Mouse (Mus musculus): ENCODE data around the gene Alkbh3. TPM values are rescaled to one million over a fixed set of nuclear protein-coding genes. Genes with fewer than 3 reads are reported as not detected.
A peak's percentile ranks its signal among the peaks of the same experiment; 100 is the strongest.

Gene Alkbh3
- 24.8 and 28.9 TPM in 2 replicates for polyA plus RNA-seq (2015; fragmentation: Nextera tagmentation; extraction: Ambion mirVana)

DNA sequence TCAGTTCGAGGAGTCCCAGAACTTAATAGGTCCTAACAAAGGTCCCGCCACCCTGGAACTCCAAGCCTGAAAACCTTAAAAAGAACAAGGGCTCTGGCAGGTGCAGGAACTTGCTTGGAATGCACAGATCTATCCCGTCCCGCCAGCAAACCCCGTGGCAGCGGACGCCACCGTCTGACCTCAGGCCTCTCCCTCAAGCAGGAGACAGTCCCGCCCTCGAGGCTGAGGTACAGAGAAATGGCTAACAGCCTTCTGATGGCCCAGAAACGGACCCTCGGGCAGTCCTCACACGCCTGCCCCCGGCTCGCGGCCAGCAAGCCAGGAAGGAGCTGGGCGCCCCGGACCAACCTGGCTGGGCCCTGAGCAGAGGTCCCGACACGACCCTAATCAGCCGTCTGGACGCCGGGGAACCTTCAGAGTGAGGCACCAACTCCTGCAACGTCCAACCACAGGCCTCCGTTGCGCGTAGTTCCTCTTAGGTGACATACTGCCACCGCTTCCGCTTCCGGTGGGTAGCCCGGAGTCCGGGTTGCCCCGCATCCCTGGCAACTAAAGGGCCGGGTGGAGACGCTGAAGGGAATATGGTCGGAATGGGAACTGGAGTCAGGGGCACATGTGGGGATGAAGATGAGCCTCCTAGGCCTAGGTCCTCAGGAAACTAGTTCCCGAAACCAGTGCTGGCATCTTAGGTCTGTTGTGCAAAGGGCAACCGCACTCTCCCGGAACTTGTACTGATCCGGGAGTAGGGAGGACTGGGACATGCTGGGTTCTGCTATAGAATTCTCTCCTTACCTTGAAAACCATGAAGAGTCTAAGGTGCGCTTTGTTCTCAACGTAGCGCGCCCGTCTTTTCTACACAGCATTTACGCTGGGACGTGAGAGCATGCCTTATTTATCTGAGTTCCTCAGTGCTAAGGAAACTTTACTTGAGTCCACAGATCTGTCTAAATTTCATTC, at the start of gene Alkbh3:
TSS of gene Alkbh3 (minus strand) at position 473 of the 957 bp plus-strand sequence.
- WGBS (ENCODE audit: insufficient replicate concordance), result 6% methylated on average over 47 of the region's 47 CpGs
- DNase-seq (peak; percentile 92), ATAC-seq (peak; percentile 100)
- no peaks in the 10 kb centered on the region for H3K27me3 ChIP-seq (ENCODE audit: insufficient read depth, low read length)
- H3K4me3 ChIP-seq (ENCODE audit: low read depth, low read length), result peak within 1 kb of the TSS; percentile 80
- peak within 1 kb of the TSS; percentile 69 for H3K27ac ChIP-seq (ENCODE audit: low read depth)
- 0 out of 2 replicates have a peak, but pooled peaks cover 3% of the 10 kb centered on the region for H3K9me3 ChIP-seq (ENCODE audit: low read length)
- peaks cover 20% of the 10 kb centered on the region for H3K36me3 ChIP-seq (replicated peaks; ENCODE audit: insufficient read depth, low read length)
- H3K4me1 ChIP-seq (ENCODE audit: insufficient read depth), result peaks cover 13% of the 10 kb centered on the region
- TF ChIP-seq EP300 (IDR thresholded peaks at IDR 0.05; ENCODE audit: low read depth) (no peak), CTCF (IDR thresholded peaks at IDR 0.05; ENCODE audit: low read depth) (no peak)
- H3K4me2 ChIP-seq (ENCODE audit: low read depth, low read length), result peak within 1 kb of the TSS; percentile 76
- peak within 1 kb of the TSS; percentile 85 for H3K9ac ChIP-seq (replicated peaks)

DNA sequence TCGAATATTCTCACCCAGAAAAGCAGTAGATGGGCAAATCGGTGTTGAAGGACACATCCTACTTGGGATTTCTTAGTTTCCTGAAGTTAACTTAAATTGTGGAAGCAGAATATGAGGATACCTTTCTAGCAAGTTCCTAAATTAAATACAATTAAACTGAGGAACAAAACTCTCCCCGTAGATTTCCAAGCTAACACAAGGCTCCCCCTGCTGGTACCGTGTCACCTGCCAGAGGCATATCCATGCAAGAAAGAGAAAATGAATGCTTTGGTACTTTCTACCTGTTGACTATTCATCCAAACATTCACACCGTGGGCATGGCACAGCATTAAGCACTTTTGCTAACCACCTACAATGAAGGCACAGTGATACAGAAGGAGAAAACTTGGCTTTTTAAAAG, 48.9 kb upstream of the Alkbh3 start:
- TF ChIP-seq CTCF (IDR thresholded peaks at IDR 0.05; ENCODE audit: low read depth), result peak; percentile 53
- no peak for TF ChIP-seq EP300 (IDR thresholded peaks at IDR 0.05; ENCODE audit: low read depth)
- Histone ChIP-seq H3K4me3 (ENCODE audit: low read depth, low read length) (no peak overlapping the region), H3K27me3 (ENCODE audit: insufficient read depth, low read length) (no peaks in the 10 kb centered on the region), H3K9me3 (ENCODE audit: low read length) (no peaks in the 10 kb centered on the region), H3K4me1 (ENCODE audit: insufficient read depth) (no peaks in the 10 kb centered on the region), H3K9ac (replicated peaks) (no peak overlapping the region), H3K36me3 (replicated peaks; ENCODE audit: insufficient read depth, low read length) (no peaks in the 10 kb centered on the region), H3K27ac (ENCODE audit: low read depth) (no peak overlapping the region), H3K4me2 (ENCODE audit: low read depth, low read length) (no peak overlapping the region)
- DNase-seq (peak; percentile 32), ATAC-seq (no peak)
- 77% methylated on average over 5 of the region's 5 CpGs for WGBS (ENCODE audit: insufficient replicate concordance)

- Histone ChIP-seq H3K4me1 (ENCODE audit: insufficient read depth) (no peaks in the 10 kb centered on the region), H3K4me3 (ENCODE audit: low read depth, low read length) (no peak overlapping the region), H3K27ac (ENCODE audit: low read depth) (no peak overlapping the region), H3K9me3 (ENCODE audit: low read length) (no peaks in the 10 kb centered on the region), H3K9ac (replicated peaks) (no peak overlapping the region), H3K27me3 (ENCODE audit: insufficient read depth, low read length) (no peaks in the 10 kb centered on the region), H3K36me3 (replicated peaks; ENCODE audit: insufficient read depth, low read length) (peaks cover 3% of the 10 kb centered on the region; the same call in 1 of the 2 replicates), H3K4me2 (ENCODE audit: low read depth, low read length) (no peak overlapping the region)
- ATAC-seq (no peak), DNase-seq (no peak)
- TF ChIP-seq CTCF (IDR thresholded peaks at IDR 0.05; ENCODE audit: low read depth) (peak; percentile 79), EP300 (IDR thresholded peaks at IDR 0.05; ENCODE audit: low read depth) (no peak)
These were observed 44.2 kb upstream of the Alkbh3 start for GRCm38 (mm10) chr2:94054813-94055212.

GRCm38 (mm10) chr2:94051952-94052351, 41.3 kb upstream of the Alkbh3 start:
- Histone ChIP-seq H3K4me1 (ENCODE audit: insufficient read depth) (no peaks in the 10 kb centered on the region), H3K4me3 (ENCODE audit: low read depth, low read length) (no peak overlapping the region), H3K4me2 (ENCODE audit: low read depth, low read length) (no peak overlapping the region), H3K9me3 (ENCODE audit: low read length) (no peaks in the 10 kb centered on the region), H3K27ac (ENCODE audit: low read depth) (no peak overlapping the region), H3K27me3 (ENCODE audit: insufficient read depth, low read length) (no peaks in the 10 kb centered on the region), H3K9ac (replicated peaks) (no peak overlapping the region), H3K36me3 (replicated peaks; ENCODE audit: insufficient read depth, low read length) (peaks cover 3% of the 10 kb centered on the region; the same call in 1 of the 2 replicates)
- ATAC-seq (no peak), DNase-seq (no peak)
- TF ChIP-seq EP300 (IDR thresholded peaks at IDR 0.05; ENCODE audit: low read depth), result no peak
- no peak for TF ChIP-seq CTCF (IDR thresholded peaks at IDR 0.05; ENCODE audit: low read depth)
- WGBS (ENCODE audit: insufficient replicate concordance), result 80% methylated on average over 5 of the region's 5 CpGs

GRCm38 (mm10) chr2:94050901-94051300, 40.3 kb upstream of the Alkbh3 start:
- no peak for ATAC-seq
- TF ChIP-seq CTCF (IDR thresholded peaks at IDR 0.05; ENCODE audit: low read depth) (no peak), EP300 (IDR thresholded peaks at IDR 0.05; ENCODE audit: low read depth) (no peak)
- Histone ChIP-seq H3K4me1 (ENCODE audit: insufficient read depth) (0 out of 2 replicates have a peak, but pooled peaks cover 3% of the 10 kb centered on the region), H3K9me3 (ENCODE audit: low read length) (no peaks in the 10 kb centered on the region), H3K9ac (replicated peaks) (no peak overlapping the region), H3K36me3 (replicated peaks; ENCODE audit: insufficient read depth, low read length) (peaks cover 3% of the 10 kb centered on the region; the same call in 1 of the 2 replicates), H3K4me2 (ENCODE audit: low read depth, low read length) (no peak overlapping the region), H3K4me3 (ENCODE audit: low read depth, low read length) (no peak overlapping the region), H3K27ac (ENCODE audit: low read depth) (no peak overlapping the region), H3K27me3 (ENCODE audit: insufficient read depth, low read length) (no peaks in the 10 kb centered on the region)
- DNase-seq, result no peak
- WGBS (ENCODE audit: insufficient replicate concordance), result 89% methylated on average over 3 of the region's 3 CpGs

DNA sequence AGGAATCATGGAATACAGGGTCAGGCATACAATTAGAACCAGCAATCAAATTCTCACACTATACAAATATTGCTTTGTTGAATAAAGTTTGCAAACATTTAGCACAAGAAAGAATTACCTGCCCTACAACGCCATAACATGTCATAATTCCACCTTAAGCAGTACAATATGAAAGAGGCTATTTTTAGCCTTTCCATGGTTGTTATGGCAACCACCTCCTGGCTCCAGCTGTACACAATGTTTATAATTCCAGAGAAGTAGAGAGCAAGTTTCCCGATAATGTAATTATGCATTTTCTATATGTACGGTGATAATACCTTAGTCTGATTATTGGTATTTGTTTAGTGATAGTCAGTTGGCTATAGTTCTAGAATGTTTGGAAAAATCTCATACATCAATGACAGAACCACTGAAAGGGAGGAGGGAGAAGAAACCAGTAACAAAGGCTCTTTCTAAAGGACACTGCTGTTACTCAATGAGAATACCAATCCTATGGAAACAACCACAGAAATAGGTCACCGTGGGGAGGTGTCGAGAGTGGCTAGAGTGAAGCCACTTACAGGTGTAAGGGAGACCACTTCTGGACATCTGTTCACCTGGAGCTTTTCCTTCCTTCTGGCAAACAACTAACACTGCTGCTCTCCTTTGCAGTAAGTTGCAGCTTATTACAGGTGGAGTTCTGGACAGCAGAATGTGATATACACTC, 39.0 kb upstream of the Alkbh3 start:
- no peaks in the 10 kb centered on the region for H3K27me3 ChIP-seq (ENCODE audit: insufficient read depth, low read length)
- H3K4me1 ChIP-seq (ENCODE audit: insufficient read depth), result peaks cover 9% of the 10 kb centered on the region
- H3K27ac ChIP-seq (ENCODE audit: low read depth), result no peak overlapping the region
- no peaks in the 10 kb centered on the region for H3K9me3 ChIP-seq (ENCODE audit: low read length)
- ATAC-seq, result no peak
- WGBS (ENCODE audit: insufficient replicate concordance), result 80% methylated on average over 5 of the region's 5 CpGs
- H3K36me3 ChIP-seq (replicated peaks; ENCODE audit: insufficient read depth, low read length), result peaks cover 3% of the 10 kb centered on the region; the same call in 1 of the 2 replicates
- H3K4me2 ChIP-seq (ENCODE audit: low read depth, low read length), result no peak overlapping the region
- H3K9ac ChIP-seq (replicated peaks), result no peak overlapping the region
- no peak overlapping the region for H3K4me3 ChIP-seq (ENCODE audit: low read depth, low read length)
- TF ChIP-seq EP300 (IDR thresholded peaks at IDR 0.05; ENCODE audit: low read depth), result no peak
- TF ChIP-seq CTCF (IDR thresholded peaks at IDR 0.05; ENCODE audit: low read depth), result no peak
- no peak for DNase-seq
